ENCODE assay signal across 8 mouse cellular contexts in genomic region chr12:111038231-111038975, GRCm38 (mm10). TPM values are rescaled to one million over a fixed set of nuclear protein-coding genes. Genes with fewer than 3 reads are reported as not detected.
DNase-seq lines count a peak whose midpoint lies in the region; ATAC-seq and TF ChIP-seq lines count a peak whose summit lies in the region.

No protein-coding gene starts in this region.

- H3K9ac ChIP-seq in embryonic facial prominence, embryonic 12.5 days, result peak overlapping the region; percentile 80
- H3K9ac ChIP-seq in kidney, postnatal 0 days (ENCODE audit: low read depth, low read length), result peak overlapping the region; percentile 97
- peak overlapping the region; percentile 86 for H3K9ac ChIP-seq in liver, embryonic 16.5 days (ENCODE audit: low read depth, low read length)
- peak overlapping the region; percentile 87 for H3K9ac ChIP-seq in neural tube, embryonic 11.5 days (ENCODE audit: low read length)

- no peaks in the 10 kb centered on the region for H3K27me3 ChIP-seq in C2C12 (ENCODE audit: control insufficient read depth, insufficient read depth, insufficient read length)
- no peaks in the 10 kb centered on the region for H3K27me3 ChIP-seq in embryonic facial prominence, embryonic 12.5 days
- no peaks in the 10 kb centered on the region for H3K27me3 ChIP-seq in kidney, postnatal 0 days (ENCODE audit: insufficient read depth, low read length)
- H3K27me3 ChIP-seq in liver, embryonic 16.5 days (ENCODE audit: control insufficient read depth, insufficient read depth, low read depth, low read length), result no peaks in the 10 kb centered on the region
- no peaks in the 10 kb centered on the region for H3K27me3 ChIP-seq in neural tube, embryonic 11.5 days (ENCODE audit: control insufficient read depth, insufficient read depth, low read length)
- no peaks in the 10 kb centered on the region for H3K27me3 ChIP-seq in testis, adult 2 months (ENCODE audit: control insufficient read depth, insufficient read depth, low read length)

- peak overlapping the region; percentile 91 for H3K4me2 ChIP-seq in embryonic facial prominence, embryonic 12.5 days (replicated peaks)
- peak overlapping the region; percentile 83 for H3K4me2 ChIP-seq in kidney, postnatal 0 days (ENCODE audit: low read length)
- peak overlapping the region; percentile 97 for H3K4me2 ChIP-seq in liver, embryonic 16.5 days (ENCODE audit: low read depth, low read length)
- peak overlapping the region; percentile 60 for H3K4me2 ChIP-seq in neural tube, embryonic 11.5 days (ENCODE audit: low read depth)

- WGBS in embryonic facial prominence, embryonic 12.5 days, result under 1% methylated on average over 54 of the region's 54 CpGs
- WGBS in kidney, postnatal 0 days, result under 1% methylated on average over 54 of the region's 54 CpGs
- under 1% methylated on average over 54 of the region's 54 CpGs for WGBS in liver, embryonic 16.5 days (ENCODE audit: insufficient replicate concordance)
- under 1% methylated on average over 50 of the region's 54 CpGs for WGBS in neural tube, embryonic 11.5 days

- DNase-seq in adrenal gland, adult 8-10 months, result peak; percentile 64
- peak; percentile 80 for DNase-seq in heart, adult 8-10 months (ENCODE audit: low spot score)
- DNase-seq in kidney, postnatal 0 days (ENCODE audit: low spot score), result peak; percentile 78
- peak; percentile 91 for DNase-seq in neural tube, embryonic 11.5 days (ENCODE audit: low spot score)

- ATAC-seq in embryonic facial prominence, embryonic 12.5 days (ENCODE audit: insufficient number of reproducible peaks, insufficient read depth, low FRiP score, low TSS enrichment), result peak; percentile 54
- peak; percentile 43 for ATAC-seq in kidney, postnatal 0 days (replicated peaks; ENCODE audit: low FRiP score, low read depth)
- peak; percentile 35 for ATAC-seq in liver, embryonic 16.5 days (ENCODE audit: low read depth)
- peak; percentile 59 for ATAC-seq in neural tube, embryonic 11.5 days (ENCODE audit: insufficient read depth, low FRiP score, low TSS enrichment)

- H3K4me1 ChIP-seq in embryonic facial prominence, embryonic 12.5 days, result peaks cover 13% of the 10 kb centered on the region
- H3K4me1 ChIP-seq in kidney, postnatal 0 days (replicated peaks; ENCODE audit: insufficient read depth, low read length), result peaks cover 3% of the 10 kb centered on the region; the same call in 1 of the 2 replicates
- H3K4me1 ChIP-seq in liver, embryonic 16.5 days (ENCODE audit: control insufficient read depth, low read depth, low read length), result peaks cover 50% of the 10 kb centered on the region
- peaks cover 6% of the 10 kb centered on the region; the same call in 1 of the 2 replicates for H3K4me1 ChIP-seq in neural tube, embryonic 11.5 days (ENCODE audit: control insufficient read depth, insufficient read depth, low read length)
- peaks cover 13% of the 10 kb centered on the region for H3K4me1 ChIP-seq in testis, adult 2 months (ENCODE audit: control insufficient read depth, insufficient read depth, low read length)

- no peaks in the 10 kb centered on the region for H3K9me3 ChIP-seq in embryonic facial prominence, embryonic 12.5 days
- no peaks in the 10 kb centered on the region for H3K9me3 ChIP-seq in kidney, postnatal 0 days (replicated peaks; ENCODE audit: low read length)
- H3K9me3 ChIP-seq in liver, embryonic 16.5 days (replicated peaks; ENCODE audit: control insufficient read depth, low read length), result no peaks in the 10 kb centered on the region
- H3K9me3 ChIP-seq in neural tube, embryonic 11.5 days (ENCODE audit: control insufficient read depth, low read length), result no peaks in the 10 kb centered on the region

- peak; percentile 4; the same call in 1 of the 2 replicates for TF ChIP-seq POLR2A in testis, adult 2 months (IDR thresholded peaks at IDR 0.05; ENCODE audit: control insufficient read depth, low read depth, low read length)

- peak overlapping the region; percentile 100 for H3K27ac ChIP-seq in embryonic facial prominence, embryonic 12.5 days
- peak overlapping the region; percentile 97 for H3K27ac ChIP-seq in kidney, postnatal 0 days
- peak overlapping the region; percentile 88 for H3K27ac ChIP-seq in liver, embryonic 16.5 days (ENCODE audit: low read length)
- peak overlapping the region; percentile 98 for H3K27ac ChIP-seq in neural tube, embryonic 11.5 days (ENCODE audit: low read depth, low read length)
- H3K27ac ChIP-seq in testis, adult 2 months (ENCODE audit: control insufficient read depth, insufficient read depth, low read depth, low read length), result peak overlapping the region; percentile 91

- peaks cover 34% of the 10 kb centered on the region for H3K79me3 ChIP-seq in C2C12 (ENCODE audit: low read depth)

- H3K4me3 ChIP-seq in C2C12 (ENCODE audit: insufficient read depth, poor library complexity, severe bottlenecking), result peak overlapping the region; percentile 83
- peak overlapping the region; percentile 97 for H3K4me3 ChIP-seq in embryonic facial prominence, embryonic 12.5 days
- H3K4me3 ChIP-seq in kidney, postnatal 0 days (replicated peaks; ENCODE audit: low read depth, low read length), result peak overlapping the region; percentile 81
- peak overlapping the region; percentile 97 for H3K4me3 ChIP-seq in liver, embryonic 16.5 days (ENCODE audit: low read depth, low read length)
- peak overlapping the region; percentile 98 for H3K4me3 ChIP-seq in neural tube, embryonic 11.5 days (ENCODE audit: low read depth, low read length)
- peak overlapping the region; percentile 88 for H3K4me3 ChIP-seq in testis, adult 2 months (ENCODE audit: control insufficient read depth, low read depth, low read length)

- H3ac ChIP-seq in C2C12 (ENCODE audit: control insufficient read depth, insufficient read length, low read depth), result peak overlapping the region; percentile 77

- no peak for TF ChIP-seq CTCF in C2C12 (IDR thresholded peaks at IDR 0.05; ENCODE audit: control insufficient read depth, insufficient read depth, insufficient read length)
- TF ChIP-seq CTCF in kidney, postnatal 0 days (IDR thresholded peaks at IDR 0.05; ENCODE audit: low read depth), result no peak
- TF ChIP-seq CTCF in testis, adult 2 months (IDR thresholded peaks at IDR 0.05; ENCODE audit: control insufficient read depth, insufficient read depth, insufficient replicate concordance, low read depth, low read length), result no peak

- H3K79me2 ChIP-seq in C2C12 (ENCODE audit: control insufficient read depth, insufficient read depth), result peaks cover 42% of the 10 kb centered on the region

- H3K36me3 ChIP-seq in C2C12 (ENCODE audit: control insufficient read depth, insufficient read depth), result peaks cover 4% of the 10 kb centered on the region
- H3K36me3 ChIP-seq in embryonic facial prominence, embryonic 12.5 days, result peaks cover 8% of the 10 kb centered on the region; the same call in 1 of the 2 replicates
- H3K36me3 ChIP-seq in kidney, postnatal 0 days (ENCODE audit: insufficient read depth, low read length), result no peaks in the 10 kb centered on the region
- H3K36me3 ChIP-seq in liver, embryonic 16.5 days (ENCODE audit: control insufficient read depth, insufficient read depth), result no peaks in the 10 kb centered on the region; the same call in 1 of the 2 replicates
- peaks cover 2% of the 10 kb centered on the region; the same call in 1 of the 2 replicates for H3K36me3 ChIP-seq in neural tube, embryonic 11.5 days (ENCODE audit: control insufficient read depth, insufficient read depth, low read length)
- no peaks in the 10 kb centered on the region for H3K36me3 ChIP-seq in testis, adult 2 months (ENCODE audit: control insufficient read depth, insufficient read depth, low read length)

TF ChIP-seq in C2C12, 6 proteins besides CTCF, POLR2A, EP300 and RAD21:
- TF ChIP-seq MAX (IDR thresholded peaks at IDR 0.05) (no peak), FOSL1 (IDR thresholded peaks at IDR 0.05; ENCODE audit: insufficient read depth, low read length, poor library complexity, severe bottlenecking) (no peak), MYOD1 (IDR thresholded peaks at IDR 0.05; ENCODE audit: control insufficient read depth, insufficient read length, low read depth) (no peak), USF1 (IDR thresholded peaks at IDR 0.05; ENCODE audit: low read depth) (no peak), MYOG (IDR thresholded peaks at IDR 0.05; ENCODE audit: control insufficient read depth, extremely low read depth, insufficient read length) (no peak), CEBPB (IDR thresholded peaks at IDR 0.05; ENCODE audit: low read depth) (no peak)

RNA-seq across cellular contexts. Expression of gene Rcor1, which starts 0.7 kb away (rescaled TPM):
- polyA plus RNA-seq in C2C12 (2012; fragmentation: generic; extraction: Trizol), result 7.7 TPM
- 10 to 100 TPM; 46.1 to 60.4 (median 50.8) TPM for total RNA-seq in adrenal gland, adult 8-10 months (2022)
- polyA plus RNA-seq in embryonic facial prominence, embryonic 12.5 days (2016; fragmentation: Nextera tagmentation; extraction: Ambion mirVana), result 13.0 TPM in 2 replicates
- total RNA-seq in heart, adult 8-10 months (2022), result 10 to 100 TPM; 11.9 to 14.3 (median 13.4) TPM
- polyA plus RNA-seq in kidney, postnatal 0 days (2015; fragmentation: Nextera tagmentation; extraction: Ambion mirVana), result 9.9 and 10.1 TPM in 2 replicates
- polyA plus RNA-seq in liver, embryonic 16.5 days (2015; fragmentation: Nextera tagmentation; extraction: Ambion mirVana), result 4.1 and 4.4 TPM in 2 replicates
- 15.3 and 16.1 TPM in 2 replicates for polyA plus RNA-seq in neural tube, embryonic 11.5 days (2014; fragmentation: Nextera tagmentation; extraction: Ambion mirVana)
- polyA plus RNA-seq in testis, adult 2 months (2012; rRNA removed), result 11.9 and 14.4 TPM in 2 replicates

RNA-seq across cellular contexts. Expression of gene Ankrd9, which starts 59.6 kb away (rescaled TPM):
- 11.7 TPM for polyA plus RNA-seq in C2C12 (2012; fragmentation: generic; extraction: Trizol)
- total RNA-seq in adrenal gland, adult 8-10 months (2022), result 10 to 100 TPM; 11.1 to 46.5 (median 17.7) TPM
- polyA plus RNA-seq in embryonic facial prominence, embryonic 12.5 days (2016; fragmentation: Nextera tagmentation; extraction: Ambion mirVana), result 16.0 and 17.5 TPM in 2 replicates
- total RNA-seq in heart, adult 8-10 months (2022), result 10 to 100 TPM; 61.3 to 73.8 (median 68.6) TPM
- polyA plus RNA-seq in kidney, postnatal 0 days (2015; fragmentation: Nextera tagmentation; extraction: Ambion mirVana), result 19.5 and 19.9 TPM in 2 replicates
- 54.7 and 55.9 TPM in 2 replicates for polyA plus RNA-seq in liver, embryonic 16.5 days (2015; fragmentation: Nextera tagmentation; extraction: Ambion mirVana)
- 9.6 and 12.1 TPM in 2 replicates for polyA plus RNA-seq in neural tube, embryonic 11.5 days (2014; fragmentation: Nextera tagmentation; extraction: Ambion mirVana)
- 157 and 171 TPM in 2 replicates for polyA plus RNA-seq in testis, adult 2 months (2012; rRNA removed)

Comparison
In these comparisons a context has a peak if more than half of its experiments do, and no peak if none do; other contexts are left out.
1. Peak in every context shown above with its lines: DNase-seq, ATAC-seq, H3K4me3 ChIP-seq and H3K27ac ChIP-seq.